Mouse (Mus musculus): ENCODE data around the gene Plk3. TPM values are rescaled to one million over a fixed set of nuclear protein-coding genes. Genes with fewer than 3 reads are reported as not detected.

Plk3 gene
- total RNA-seq, 2 experiments from 2014 or later = 5.0 to 5.8 TPM

Small RNA genes lying within 50 kb of the gene (microRNA-seq; reads per million reads assigned to microRNA genes)
- 0 reads per million in 2 experiments for gene Gm22398

Other genes with a start within 250 kb of the Plk3 start
- 10 to 100 TPM; 80.0 to 83.1 TPM for gene Urod, start 139.6 kb downstream of the Plk3 start, total RNA-seq (2021)
- gene Hectd3, start 138.6 kb downstream of the Plk3 start, total RNA-seq (2021) = 10 to 100 TPM; 11.3 to 15.1 TPM
- gene Eif2b3, start 114.6 kb downstream of the Plk3 start, total RNA-seq (2021) = 10 to 100 TPM; 19.1 to 20.1 TPM
- 1 to 10 TPM; 4.0 to 5.0 TPM for gene Ptch2, start 37.9 kb downstream of the Plk3 start, total RNA-seq (2021)
- 1 to 10 TPM; 4.6 to 5.9 TPM for gene Btbd19, start 8.2 kb downstream of the Plk3 start, total RNA-seq (2021)
- not detected for gene Tctex1d4, start 7.2 kb downstream of the Plk3 start, total RNA-seq (2021)
- gene Rps8, start 22.3 kb upstream of the Plk3 start, total RNA-seq (2021) = 100 to 1,000 TPM; 952 to 961 TPM
- gene Kif2c, start 48.7 kb upstream of the Plk3 start, total RNA-seq (2021) = 10 to 100 TPM; 17.7 to 19.7 TPM
- 10 to 100 TPM; 25.5 to 27.1 TPM for gene Tmem53, start 118.0 kb upstream of the Plk3 start, total RNA-seq (2021)
- gene Armh1, start 118.2 kb upstream of the Plk3 start, total RNA-seq (2021) = under 1 TPM; 0.38 to 0.43 TPM